ENCODE assay signal across 9 mouse cellular contexts in the genomic region with DNA sequence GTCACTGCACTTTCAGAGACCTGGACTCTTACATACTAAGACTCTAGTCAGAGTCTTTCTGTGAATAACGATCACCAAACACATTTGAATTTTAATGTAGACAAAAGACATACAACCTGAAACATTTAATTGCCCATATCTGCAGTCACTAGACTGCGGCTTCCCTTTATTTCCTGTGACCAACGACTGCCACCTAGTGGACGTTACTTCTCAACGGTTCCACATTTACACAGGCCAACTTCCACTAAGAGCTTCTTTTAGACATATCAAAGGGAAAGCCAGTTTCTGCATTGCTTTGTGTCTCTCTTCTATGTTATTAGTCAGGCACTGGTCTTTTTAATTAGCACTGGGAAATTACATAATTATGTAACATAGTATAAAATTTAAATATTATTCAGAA. TPM values are rescaled to one million over a fixed set of nuclear protein-coding genes. Genes with fewer than 3 reads are reported as not detected.
DNase-seq lines count a peak whose midpoint lies in the region; ATAC-seq and TF ChIP-seq lines count a peak whose summit lies in the region.
"Had no signal": no experiment of that assay in that cellular context is flagged by ENCODE, and none has a peak within 500 bp of the region (broad histone marks: within the 10 kb centered on the region; RNA-seq: fewer than 3 reads in every experiment).

No protein-coding gene starts in this region.

- ATAC-seq in forebrain, embryonic 12.5 days (ENCODE audit: low FRiP score), result peak; percentile 49; the same call in 1 of the 2 replicates
- ATAC-seq in intestine, embryonic 15.5 days, result peak; percentile 62; the same call in 1 of the 2 replicates
- no peak for ATAC-seq in midbrain, embryonic 14.5 days (ENCODE audit: low FRiP score, low TSS enrichment)
- no peak for ATAC-seq in stomach, postnatal 0 days (ENCODE audit: low FRiP score, low TSS enrichment)

- no peak for TF ChIP-seq EP300 in stomach, postnatal 0 days (optimal IDR thresholded peaks at IDR 0.05)

- DNase-seq in left cerebral cortex, adult 11 months (ENCODE audit: low spot score), result peak; percentile 26
- DNase-seq in left cerebral cortex, adult 8-10 months (ENCODE audit: low spot score in 2 of 2), result no peak
- DNase-seq in brain, embryonic 14.5 days (ENCODE audit: low read depth), result peak; percentile 89
- DNase-seq in limb, embryonic 10.5 days (ENCODE audit: low spot score), result peak; percentile 62
- peak; percentile 91 for DNase-seq in midbrain, embryonic 14.5 days
- peak; percentile 66 for DNase-seq in stomach, postnatal 0 days (ENCODE audit: low spot score)

- H3K27me3 ChIP-seq in forebrain, embryonic 12.5 days, result no peaks in the 10 kb centered on the region
- no peaks in the 10 kb centered on the region for H3K27me3 ChIP-seq in intestine, embryonic 15.5 days (replicated peaks)
- no peaks in the 10 kb centered on the region for H3K27me3 ChIP-seq in limb, embryonic 10.5 days (ENCODE audit: low read depth, poor library complexity, severe bottlenecking)
- H3K27me3 ChIP-seq in midbrain, embryonic 14.5 days (ENCODE audit: control insufficient read depth, insufficient read depth, low read length), result no peaks in the 10 kb centered on the region
- no peaks in the 10 kb centered on the region for H3K27me3 ChIP-seq in stomach, postnatal 0 days (ENCODE audit: control insufficient read depth, insufficient read depth, low read length)
- H3K27me3 ChIP-seq: embryonic facial prominence, embryonic 15.5 days had no signal

- H3K9me3 ChIP-seq in forebrain, embryonic 12.5 days, result no peaks in the 10 kb centered on the region
- H3K9me3 ChIP-seq in intestine, embryonic 15.5 days, result no peaks in the 10 kb centered on the region
- H3K9me3 ChIP-seq in limb, embryonic 10.5 days (replicated peaks), result no peaks in the 10 kb centered on the region
- H3K9me3 ChIP-seq in midbrain, embryonic 14.5 days (ENCODE audit: control insufficient read depth, low read length), result no peaks in the 10 kb centered on the region
- no peaks in the 10 kb centered on the region for H3K9me3 ChIP-seq in stomach, postnatal 0 days (ENCODE audit: control insufficient read depth, low read length)
- H3K9me3 ChIP-seq: embryonic facial prominence, embryonic 15.5 days had no signal

- no peak overlapping the region for H3K4me3 ChIP-seq in forebrain, embryonic 12.5 days (replicated peaks)
- H3K4me3 ChIP-seq in intestine, embryonic 15.5 days (replicated peaks), result no peak overlapping the region
- no peak overlapping the region for H3K4me3 ChIP-seq in limb, embryonic 10.5 days
- H3K4me3 ChIP-seq in midbrain, embryonic 14.5 days (replicated peaks; ENCODE audit: low read depth, low read length), result no peak overlapping the region
- no peak overlapping the region for H3K4me3 ChIP-seq in stomach, postnatal 0 days (ENCODE audit: low read depth, low read length)
- H3K4me3 ChIP-seq: embryonic facial prominence, embryonic 15.5 days had no signal

- TF ChIP-seq POLR2A in brain, embryonic 14.5 days (IDR thresholded peaks at IDR 0.05; ENCODE audit: borderline replicate concordance, extremely low read depth, insufficient read depth, insufficient read length, poor library complexity, severe bottlenecking), result no peak

- TF ChIP-seq CTCF in brain, embryonic 14.5 days (IDR thresholded peaks at IDR 0.05; ENCODE audit: borderline replicate concordance, extremely low read depth, insufficient read depth, insufficient read length), result peak; percentile 79; the same call in 1 of the 2 replicates
- peak; percentile 89 for TF ChIP-seq CTCF in stomach, postnatal 0 days (IDR thresholded peaks at IDR 0.05; ENCODE audit: low read depth)

- H3K27ac ChIP-seq in forebrain, embryonic 12.5 days, result no peak overlapping the region
- H3K27ac ChIP-seq in intestine, embryonic 15.5 days, result no peak overlapping the region
- no peak overlapping the region for H3K27ac ChIP-seq in limb, embryonic 10.5 days
- H3K27ac ChIP-seq in midbrain, embryonic 14.5 days (replicated peaks; ENCODE audit: low read depth, low read length), result no peak overlapping the region
- H3K27ac ChIP-seq in stomach, postnatal 0 days (replicated peaks), result no peak overlapping the region
- H3K27ac ChIP-seq: embryonic facial prominence, embryonic 15.5 days had no signal

- H3K36me3 ChIP-seq in forebrain, embryonic 12.5 days (replicated peaks), result no peaks in the 10 kb centered on the region
- no peaks in the 10 kb centered on the region for H3K36me3 ChIP-seq in intestine, embryonic 15.5 days
- H3K36me3 ChIP-seq in limb, embryonic 10.5 days, result no peaks in the 10 kb centered on the region
- H3K36me3 ChIP-seq in midbrain, embryonic 14.5 days (ENCODE audit: control insufficient read depth, insufficient read depth, low read length), result no peaks in the 10 kb centered on the region
- H3K36me3 ChIP-seq in stomach, postnatal 0 days (ENCODE audit: control insufficient read depth, insufficient read depth, low read length), result no peaks in the 10 kb centered on the region
- H3K36me3 ChIP-seq: embryonic facial prominence, embryonic 15.5 days had no signal

- H3K4me1 ChIP-seq in forebrain, embryonic 12.5 days, result 0 out of 2 replicates have a peak, but pooled peaks cover 2% of the 10 kb centered on the region
- no peaks in the 10 kb centered on the region for H3K4me1 ChIP-seq in intestine, embryonic 15.5 days (replicated peaks)
- H3K4me1 ChIP-seq in limb, embryonic 10.5 days, result peaks cover 2% of the 10 kb centered on the region; the same call in 1 of the 2 replicates
- H3K4me1 ChIP-seq in midbrain, embryonic 14.5 days (ENCODE audit: control insufficient read depth, insufficient read depth, low read length), result no peaks in the 10 kb centered on the region
- H3K4me1 ChIP-seq in stomach, postnatal 0 days (replicated peaks; ENCODE audit: control insufficient read depth, insufficient read depth), result no peaks in the 10 kb centered on the region

- H3K9ac ChIP-seq in forebrain, embryonic 12.5 days, result no peak overlapping the region
- no peak overlapping the region for H3K9ac ChIP-seq in intestine, embryonic 15.5 days
- H3K9ac ChIP-seq in midbrain, embryonic 14.5 days (replicated peaks; ENCODE audit: low read length), result no peak overlapping the region
- no peak overlapping the region for H3K9ac ChIP-seq in stomach, postnatal 0 days (ENCODE audit: low read length)
- H3K9ac ChIP-seq: embryonic facial prominence, embryonic 15.5 days had no signal

- no peak overlapping the region for H3K4me2 ChIP-seq in forebrain, embryonic 12.5 days
- no peak overlapping the region for H3K4me2 ChIP-seq in intestine, embryonic 15.5 days (replicated peaks)
- H3K4me2 ChIP-seq in midbrain, embryonic 14.5 days (ENCODE audit: low read length), result no peak overlapping the region
- no peak overlapping the region for H3K4me2 ChIP-seq in stomach, postnatal 0 days (replicated peaks; ENCODE audit: low read depth)
- H3K4me2 ChIP-seq: embryonic facial prominence, embryonic 15.5 days had no signal

- 8% methylated on average over 5 of the region's 5 CpGs for WGBS in forebrain, embryonic 12.5 days
- 4% methylated on average over 5 of the region's 5 CpGs for WGBS in intestine, embryonic 15.5 days
- 8% methylated on average over 5 of the region's 5 CpGs for WGBS in limb, embryonic 10.5 days
- WGBS in midbrain, embryonic 14.5 days, result 8% methylated on average over 5 of the region's 5 CpGs
- WGBS in stomach, postnatal 0 days, result 6% methylated on average over 5 of the region's 5 CpGs

RNA-seq across cellular contexts. Expression of a gene that starts 20.2 kb away (rescaled TPM):
- 1 to 10 TPM; 1.7 to 1.9 (median 1.8) TPM for total RNA-seq in left cerebral cortex, adult 8-10 months (2022)
- 0.14 and 0.33 TPM in 2 replicates for polyA plus RNA-seq in brain, embryonic 14.5 days (2012; rRNA removed)
- polyA plus RNA-seq in forebrain, embryonic 12.5 days (2016; fragmentation: Nextera tagmentation; extraction: Ambion mirVana), result 0.04 and 0.24 TPM in 2 replicates
- polyA plus RNA-seq in intestine, embryonic 15.5 days (2015; fragmentation: Nextera tagmentation; extraction: Ambion mirVana), result 0.46 and 0.54 TPM in 2 replicates
- polyA plus RNA-seq in limb, embryonic 10.5 days (2016; fragmentation: Nextera tagmentation; extraction: Ambion mirVana), result 0.16 and 0.19 TPM in 2 replicates
- 0.09 and 0.34 TPM in 2 replicates for polyA plus RNA-seq in midbrain, embryonic 14.5 days (2014; fragmentation: Nextera tagmentation; extraction: Ambion mirVana)
- 0.45 and 0.68 TPM in 2 replicates for polyA plus RNA-seq in stomach, postnatal 0 days (2015; fragmentation: Nextera tagmentation; extraction: Ambion mirVana)

Comparison
In these comparisons a context has a peak if more than half of its experiments do, and no peak if none do; other contexts are left out.
1. DNase-seq: peak in left cerebral cortex, adult 11 months (single experiment), brain, embryonic 14.5 days (single experiment), limb, embryonic 10.5 days (single experiment), midbrain, embryonic 14.5 days (single experiment) and stomach, postnatal 0 days (single experiment); none in left cerebral cortex, adult 8-10 months (0 of 2).
2. ATAC-seq: peak in forebrain, embryonic 12.5 days (single experiment) and intestine, embryonic 15.5 days (single experiment); none in midbrain, embryonic 14.5 days (single experiment) and stomach, postnatal 0 days (single experiment).